Mouse (Mus musculus) olfactory bulb, adult 2 months (tissue): ENCODE data around the gene Cldn34c4. TPM values are rescaled to one million over a fixed set of nuclear protein-coding genes. Genes with fewer than 3 reads are reported as not detected.

Source experiments
- H3K27ac ChIP-seq: fragments of 200-500 bp; 2 replicates; pipeline ENCODE4 v1.5.1; 2012; ENCODE audit warnings: low read depth, low read length; ENCODE audit not compliant: insufficient read depth
- H3K4me1 ChIP-seq: fragments of 200-500 bp; 2 replicates; pipeline ENCODE4 v1.6.1; 2012; ENCODE audit warnings: low read length; ENCODE audit not compliant: control insufficient read depth, insufficient read depth
- H3K4me3 ChIP-seq: fragments of 200-500 bp; 2 replicates; pipeline ENCODE4 v1.5.1; 2012; ENCODE audit warnings: mild to moderate bottlenecking, low read depth, low read length, moderate library complexity; ENCODE audit not compliant: insufficient read depth
- CTCF ChIP-seq: fragments of 200-500 bp; IDR thresholded peaks from 2 replicates; pipeline ENCODE4 v1.5.1; 2012; ENCODE audit warnings: low read depth, mild to moderate bottlenecking, low read length, moderate library complexity; ENCODE audit not compliant: insufficient read depth
- POLR2A ChIP-seq: fragments of 200-500 bp; IDR thresholded peaks from 2 replicates; pipeline ENCODE4 v1.6.1; 2012; ENCODE audit warnings: mild to moderate bottlenecking, low read depth, low read length, moderate library complexity; ENCODE audit not compliant: insufficient read depth
- WGBS: fragments of 180-500 bp; shearing (Covaris S2); methylation state at CpG from one replicate; pipeline ENCODE4 v1.1.7; 2018; 5-methylcytosine and 5-hydroxymethylcytosine counted together
- polyA plus RNA-seq: library from polyadenylated mRNA; stranded (reverse); fragments of >200 nt; gene quantifications from 2 replicates; pipeline ENCODE4 v1.2.4, GENCODE M21; 2012; ENCODE audit warnings: low replicate concordance; ENCODE audit not compliant: missing spikeins, insufficient read depth, insufficient read length

The Cldn34c4 gene
- polyA plus RNA-seq: not detected in 2 replicates

GRCm38 (mm10) chrX:127736454-127736853 is at the start of gene Cldn34c4:
Gene Cldn34c4 (minus strand): TSS chrX:127736554.
- Histone ChIP-seq H3K4me3 (no peak within 1 kb of the TSS), H3K27ac (no peak within 1 kb of the TSS), H3K4me1 (no peaks in the 10 kb centered on the region)
- 56% methylated on average over 2 of the region's 2 CpGs for WGBS
- TF ChIP-seq CTCF (no peak), POLR2A (no peak)

- TF ChIP-seq CTCF (no peak), POLR2A (no peak)
- Histone ChIP-seq H3K4me3 (no peak overlapping the region), H3K27ac (no peak overlapping the region), H3K4me1 (no peaks in the 10 kb centered on the region)
- WGBS: 79% methylated on average over 4 of the region's 4 CpGs
Measured at GRCm38 (mm10) chrX:127747062-127747461, 10.7 kb upstream of the Cldn34c4 start.
